Mouse (Mus musculus) forebrain, embryonic 14.5 days (tissue): ENCODE data around the gene Hist1h2bg. TPM values are rescaled to one million over a fixed set of nuclear protein-coding genes. Genes with fewer than 3 reads are reported as not detected.
"Not testable (repeated sequence)": the region's sequence is repeated elsewhere in the genome, so short reads cannot be mapped to it uniquely, and the experiment has no call there.

ENCODE experiments used
- ATAC-seq: fragments of 200-750 bp; cut with Nextera tagmentation; 2 replicates; pipeline ENCODE4 v1.8.0; 2017; ENCODE audit warnings: mild to moderate bottlenecking, moderate library complexity
- DNase-seq: peaks from one replicate; pipeline ENCODE4 v3.0.0-alpha.2; 2015; ENCODE audit warnings: low spot score
- H3K27ac ChIP-seq: fragments of 300-500 bp; sonication (generic); 2 replicates; pipeline ENCODE4 v1.5.1; 2014; ENCODE audit warnings: low read depth, mild to moderate bottlenecking, control low read depth, low read length, moderate library complexity
- H3K27me3 ChIP-seq: fragments of 300-500 bp; sonication (generic); replicated peaks from 2 replicates; pipeline ENCODE4 v1.6.1; 2014; ENCODE audit warnings: low read length, control low read depth, mixed read lengths; ENCODE audit not compliant: control insufficient read depth, insufficient read depth
- H3K36me3 ChIP-seq: fragments of 300-500 bp; sonication (generic); 2 replicates; pipeline ENCODE4 v1.6.1; 2014; ENCODE audit warnings: low read length, control low read depth; ENCODE audit not compliant: control insufficient read depth, insufficient read depth
- H3K4me1 ChIP-seq: fragments of 300-500 bp; sonication (generic); 2 replicates; pipeline ENCODE4 v1.6.1; 2014; ENCODE audit warnings: antibody characterized with exemption, low read length, control low read depth; ENCODE audit not compliant: control insufficient read depth, insufficient read depth
- H3K4me2 ChIP-seq: fragments of 300-500 bp; sonication (generic); 2 replicates; pipeline ENCODE4 v1.6.1; 2014; ENCODE audit warnings: mild to moderate bottlenecking, control low read depth, low read length
- H3K4me3 ChIP-seq: fragments of 300-500 bp; sonication (generic); 2 replicates; pipeline ENCODE4 v1.5.1; 2014; ENCODE audit warnings: low read depth, low read length, control low read depth
- H3K9ac ChIP-seq: fragments of 300-500 bp; sonication (generic); 2 replicates; pipeline ENCODE4 v1.6.1; 2014; ENCODE audit warnings: mild to moderate bottlenecking, low read length, control low read depth, moderate library complexity
- H3K9me3 ChIP-seq: fragments of 300-500 bp; sonication (generic); replicated peaks from 2 replicates; pipeline ENCODE4 v1.6.1; 2016; ENCODE audit warnings: low read length, control low read depth, mixed read lengths; ENCODE audit not compliant: control insufficient read depth
- WGBS: fragments of 180-500 bp; shearing (Covaris S2); extraction: QIAGEN DNeasy Blood & Tissue Kit; methylation state at CpG from one replicate; pipeline ENCODE4 v1.1.7; 2014; 5-methylcytosine and 5-hydroxymethylcytosine counted together
- polyA plus RNA-seq: library from polyadenylated mRNA; unstranded; fragments of >200 nt; fragmentation: Nextera tagmentation; extraction: Ambion mirVana; gene quantifications from 2 replicates; pipeline ENCODE4 v1.2.1, GENCODE M21; 2014

Gene Hist1h2bg
- polyA plus RNA-seq, 1 experiment from 2014 or later = 4.3 TPM

DNA sequence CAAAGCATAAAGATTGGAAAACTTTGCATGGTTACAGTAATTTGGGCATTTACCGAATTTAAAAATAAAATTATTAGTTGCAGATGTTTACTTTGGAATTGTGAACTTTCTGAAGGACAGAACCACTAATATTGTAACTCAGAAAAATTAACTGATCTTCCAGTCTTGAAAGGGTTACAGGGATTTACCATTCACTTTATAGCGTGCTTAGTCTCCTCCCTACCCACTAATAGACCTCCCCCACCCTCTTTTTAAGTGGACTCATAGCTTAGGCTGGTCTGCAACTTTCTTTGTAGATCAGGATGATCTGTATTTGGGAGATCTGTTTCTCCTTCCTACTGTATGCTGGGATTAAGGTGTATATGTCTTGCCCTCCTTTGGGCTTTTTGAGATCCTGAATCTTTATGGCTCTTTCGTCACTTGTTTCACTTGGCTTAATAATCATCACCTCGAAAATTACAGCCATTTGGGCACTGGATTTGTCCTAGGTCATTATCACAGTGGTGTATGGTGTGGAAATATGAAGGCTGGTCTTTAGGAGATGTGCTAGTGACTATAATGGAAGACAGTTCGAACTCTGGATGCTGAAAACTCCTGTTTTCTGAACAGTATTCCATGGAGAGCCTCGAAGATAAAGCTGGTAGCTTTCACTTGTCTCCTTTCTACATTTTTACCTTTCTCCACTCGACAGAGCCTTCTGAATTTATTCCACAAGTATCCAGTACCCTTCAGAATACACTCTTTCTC, 34.9 kb upstream of the Hist1h2bg start:
- no peak overlapping the region for H3K27ac ChIP-seq
- H3K9ac ChIP-seq = peak overlapping the region; percentile 68
- H3K27me3 ChIP-seq = no peaks in the 10 kb centered on the region
- no peak for ATAC-seq
- H3K4me3 ChIP-seq = peak overlapping the region; percentile 43
- 15% methylated on average over 7 of the region's 7 CpGs for WGBS
- H3K36me3 ChIP-seq = no peaks in the 10 kb centered on the region
- peaks cover 23% of the 10 kb centered on the region for H3K4me1 ChIP-seq
- peak overlapping the region; percentile 59 for H3K4me2 ChIP-seq
- no peak for DNase-seq
- no peaks in the 10 kb centered on the region for H3K9me3 ChIP-seq

DNA sequence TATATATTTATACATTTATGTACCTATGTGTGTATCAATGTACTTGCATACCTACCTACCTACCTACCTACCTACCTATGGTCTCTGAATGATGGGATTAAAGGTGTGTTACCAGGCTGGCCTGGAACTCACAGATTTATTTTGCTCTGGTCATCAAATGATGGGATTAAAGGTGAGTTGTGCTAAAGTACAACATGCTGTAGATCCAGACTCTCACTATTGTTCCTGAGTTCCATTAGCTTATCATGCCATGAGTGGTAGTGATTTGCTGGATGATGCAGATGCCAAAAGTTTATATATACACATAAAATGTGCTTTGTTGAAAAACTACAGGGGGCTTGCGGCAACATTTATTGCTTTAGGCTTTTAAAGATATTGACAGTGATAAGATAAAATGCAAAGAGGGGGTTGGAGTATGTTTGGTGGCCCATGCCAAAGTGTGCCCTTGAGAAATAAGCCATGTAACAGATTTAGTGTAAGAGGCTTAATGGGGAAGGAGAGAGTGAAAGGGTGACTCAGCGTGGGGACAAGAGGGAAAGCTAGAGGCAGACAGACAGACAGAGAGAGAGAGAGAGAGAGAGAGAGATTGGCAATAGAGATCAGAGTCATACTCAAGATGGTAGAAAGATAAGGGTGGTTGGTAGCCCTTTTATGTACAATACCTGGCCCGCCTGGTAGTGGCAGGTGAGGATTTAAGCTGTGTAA, 34.0 kb upstream of the Hist1h2bg start:
- ATAC-seq (no peak), DNase-seq (no peak)
- H3K27me3 ChIP-seq = no peaks in the 10 kb centered on the region
- H3K4me3 ChIP-seq = peak overlapping the region; percentile 43; the same call in 1 of the 2 replicates
- H3K36me3 ChIP-seq = no peaks in the 10 kb centered on the region
- peaks cover 21% of the 10 kb centered on the region for H3K4me1 ChIP-seq
- H3K9me3 ChIP-seq = no peaks in the 10 kb centered on the region
- peak overlapping the region; percentile 6; the same call in 1 of the 2 replicates for H3K9ac ChIP-seq
- peak overlapping the region; percentile 59 for H3K4me2 ChIP-seq
- no peak overlapping the region for H3K27ac ChIP-seq
- 80% methylated on average over 3 of the region's 3 CpGs for WGBS

DNA sequence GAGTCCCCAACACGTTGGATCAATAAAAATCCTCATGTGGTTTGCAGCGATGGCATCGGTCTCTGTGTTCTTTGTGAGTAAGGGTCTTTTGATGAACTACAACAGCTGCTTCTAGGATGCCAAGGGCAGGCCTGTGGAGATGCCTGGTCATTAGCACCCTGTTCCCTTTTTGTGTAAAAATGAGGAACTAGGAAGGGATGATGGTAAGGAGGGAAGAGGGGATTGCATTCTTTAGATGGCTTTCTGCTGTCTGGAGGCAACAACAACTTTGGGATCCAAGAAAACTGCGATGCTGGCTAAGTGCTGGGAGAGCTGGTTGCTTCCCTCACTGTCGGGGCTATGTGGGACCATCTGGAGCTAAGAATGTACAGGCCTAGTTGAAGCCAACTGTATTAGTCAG, 32.9 kb upstream of the Hist1h2bg start:
- ATAC-seq (no peak), DNase-seq (no peak)
- H3K4me3 ChIP-seq = no peak overlapping the region
- H3K27me3 ChIP-seq = no peaks in the 10 kb centered on the region
- H3K9me3 ChIP-seq = no peaks in the 10 kb centered on the region
- peaks cover 10% of the 10 kb centered on the region; the same call in 1 of the 2 replicates for H3K4me1 ChIP-seq
- no peak overlapping the region for H3K4me2 ChIP-seq
- H3K36me3 ChIP-seq = no peaks in the 10 kb centered on the region
- 77% methylated on average over 5 of the region's 5 CpGs for WGBS
- no peak overlapping the region for H3K27ac ChIP-seq
- H3K9ac ChIP-seq = no peak overlapping the region

DNA sequence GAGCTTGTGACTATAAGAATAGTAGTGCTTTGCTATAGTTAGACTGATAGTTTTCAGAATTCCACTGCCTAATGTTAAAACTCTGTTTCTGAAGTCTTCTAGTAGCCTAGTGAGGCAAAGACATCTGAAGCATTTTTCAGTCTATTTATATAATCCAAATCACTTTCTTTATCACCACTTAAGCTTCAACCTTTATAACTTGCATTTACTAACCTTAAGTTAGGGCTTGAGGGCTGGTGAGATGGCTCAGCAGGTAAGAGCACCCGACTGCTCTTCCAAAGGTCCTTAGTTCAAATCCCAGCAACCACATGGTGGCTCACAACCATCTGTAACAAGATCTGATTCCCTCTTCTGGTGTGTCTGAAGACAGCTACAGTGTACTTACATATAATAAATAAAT, 31.4 kb upstream of the Hist1h2bg start:
- H3K9me3 ChIP-seq, H3K4me2 ChIP-seq, H3K9ac ChIP-seq, H3K27me3 ChIP-seq, H3K36me3 ChIP-seq, DNase-seq, H3K27ac ChIP-seq, H3K4me3 ChIP-seq, H3K4me1 ChIP-seq, ATAC-seq: not testable (repeated sequence)
- 74% methylated on average over 1 of the region's 1 CpGs for WGBS

DNA sequence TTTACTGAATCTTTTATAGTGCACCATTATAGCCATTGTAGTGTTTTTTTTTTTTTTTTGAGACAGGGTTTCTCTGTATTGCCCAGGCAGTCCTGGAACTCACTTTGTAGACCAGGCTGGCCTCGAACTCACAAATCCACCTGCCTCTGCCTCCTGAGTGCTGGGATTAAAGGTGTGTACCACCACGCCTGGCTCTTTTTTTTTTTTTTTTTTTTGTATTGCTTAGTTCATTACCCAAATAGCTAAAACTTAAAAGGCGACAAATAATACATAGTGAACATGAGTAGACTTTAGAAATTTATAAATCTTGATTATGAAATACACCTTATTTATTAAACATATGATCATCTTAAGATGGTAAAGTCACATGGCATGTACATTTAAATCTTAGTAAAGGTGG, 29.7 kb upstream of the Hist1h2bg start:
- H3K27me3 ChIP-seq = no peaks in the 10 kb centered on the region
- H3K9me3 ChIP-seq = no peaks in the 10 kb centered on the region
- no peak overlapping the region for H3K4me3 ChIP-seq
- H3K9ac ChIP-seq = no peak overlapping the region
- WGBS = 74% methylated on average over 3 of the region's 3 CpGs
- no peaks in the 10 kb centered on the region for H3K36me3 ChIP-seq
- ATAC-seq = no peak
- no peak overlapping the region for H3K4me2 ChIP-seq
- no peak for DNase-seq
- H3K4me1 ChIP-seq = peaks cover 3% of the 10 kb centered on the region; the same call in 1 of the 2 replicates
- no peak overlapping the region for H3K27ac ChIP-seq

DNA sequence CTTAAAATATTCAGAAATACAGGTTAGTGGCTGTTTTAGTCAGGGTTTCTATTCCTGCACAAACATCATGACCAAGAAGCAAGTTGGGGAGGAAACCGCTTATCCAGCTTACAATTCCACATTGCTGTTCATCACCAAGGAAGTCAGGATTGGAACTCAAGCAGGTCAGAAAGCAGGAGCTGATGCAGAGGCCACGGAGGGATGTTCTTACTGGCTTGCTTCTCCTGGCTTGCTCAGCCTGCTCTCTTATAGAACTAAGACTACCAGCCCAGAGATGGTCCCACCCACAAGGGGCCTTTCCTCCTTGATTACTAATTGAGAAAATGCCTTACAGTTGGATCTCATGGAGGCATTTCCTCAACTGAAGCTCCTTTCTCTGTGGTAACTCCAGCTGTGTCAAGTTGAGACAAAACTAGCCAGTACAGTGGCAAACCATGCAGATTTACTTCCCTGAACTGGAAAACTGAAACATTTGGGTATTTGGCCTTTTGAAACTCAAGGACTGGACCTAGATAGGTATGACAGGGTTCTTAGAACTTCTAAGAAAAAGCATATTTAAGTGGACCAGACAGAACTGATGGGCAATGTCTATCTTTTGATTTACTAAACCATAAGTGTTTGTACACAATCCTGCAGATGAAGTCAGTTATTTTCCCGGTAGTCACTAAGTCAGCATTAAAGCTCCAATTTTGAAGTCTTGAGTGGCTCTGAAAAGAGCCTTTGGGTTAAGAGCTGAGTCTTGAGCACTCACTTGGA, 28.8 kb upstream of the Hist1h2bg start:
- Histone ChIP-seq H3K4me2 (peak overlapping the region; percentile 81), H3K4me3 (peak overlapping the region; percentile 37), H3K9ac (peak overlapping the region; percentile 57; the same call in 1 of the 2 replicates), H3K27ac (peak overlapping the region; percentile 75)
- ATAC-seq, H3K36me3 ChIP-seq, DNase-seq, H3K9me3 ChIP-seq, H3K27me3 ChIP-seq, H3K4me1 ChIP-seq: not testable (repeated sequence)
- WGBS = 6% methylated on average over 3 of the region's 3 CpGs

DNA sequence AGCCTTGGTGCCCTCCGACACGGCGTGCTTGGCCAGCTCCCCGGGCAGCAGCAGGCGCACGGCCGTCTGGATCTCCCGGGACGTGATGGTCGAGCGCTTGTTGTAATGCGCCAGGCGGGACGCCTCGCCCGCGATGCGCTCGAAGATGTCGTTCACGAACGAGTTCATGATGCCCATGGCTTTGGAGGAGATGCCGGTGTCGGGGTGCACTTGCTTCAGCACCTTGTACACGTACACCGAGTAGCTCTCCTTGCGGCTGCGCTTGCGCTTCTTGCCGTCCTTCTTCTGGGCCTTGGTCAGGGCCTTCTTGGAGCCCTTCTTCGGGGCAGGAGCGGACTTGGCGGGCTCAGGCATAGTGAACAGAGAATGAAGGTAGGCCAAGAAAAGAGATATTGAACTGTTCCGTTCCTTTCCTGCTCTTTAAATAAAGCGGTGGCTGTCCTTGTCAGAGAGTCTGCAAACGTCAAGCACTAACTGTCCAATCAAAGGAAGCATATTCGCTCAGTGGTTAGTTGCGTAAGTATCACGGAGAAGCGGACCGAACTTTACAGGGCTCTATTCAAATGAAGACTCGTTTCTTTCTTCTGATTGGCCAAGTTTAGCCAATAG, 28.1 kb upstream of the Hist1h2bg start, which contains the start of gene Hist1h2bh:
Gene Hist1h2bh (minus strand): TSS at position 394 of the 609 bp plus-strand sequence.
- WGBS = 0% methylated on average over 33 of the region's 42 CpGs

DNA sequence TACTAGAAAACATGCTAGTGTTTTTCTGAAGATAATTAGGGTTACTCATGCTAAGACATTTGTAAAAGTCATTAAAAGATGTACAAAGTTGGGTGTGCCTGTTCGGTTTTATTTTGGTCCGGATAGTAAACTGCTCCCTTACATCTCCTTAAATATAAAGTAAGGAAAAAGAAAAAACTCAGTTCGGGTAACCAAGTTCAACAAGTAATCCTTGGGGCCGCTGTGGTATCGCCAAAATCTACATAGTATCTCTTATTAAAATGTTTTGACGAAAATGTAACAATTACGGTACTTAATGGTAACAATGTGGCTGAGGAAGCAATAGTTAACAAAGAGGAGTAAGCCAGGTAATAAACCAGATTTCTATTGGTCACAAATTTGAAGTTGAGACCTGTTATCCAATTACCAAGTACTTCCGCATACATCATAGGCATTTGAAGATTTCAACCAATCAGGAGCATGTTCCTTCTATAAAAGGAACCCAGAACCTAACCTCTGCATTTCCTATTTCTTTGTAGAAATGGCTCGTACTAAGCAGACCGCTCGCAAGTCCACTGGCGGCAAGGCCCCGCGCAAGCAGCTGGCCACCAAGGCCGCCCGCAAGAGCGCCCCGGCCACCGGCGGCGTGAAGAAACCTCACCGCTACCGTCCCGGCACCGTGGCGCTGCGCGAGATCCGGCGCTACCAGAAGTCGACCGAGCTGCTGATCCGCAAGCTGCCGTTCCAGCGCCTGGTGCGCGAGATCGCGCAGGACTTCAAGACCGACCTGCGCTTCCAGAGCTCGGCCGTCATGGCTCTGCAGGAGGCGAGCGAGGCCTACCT, 27.0 kb upstream of the Hist1h2bg start, which contains the start of gene Hist1h3f:
Gene Hist1h3f (plus strand): TSS at position 88 of the 822 bp plus-strand sequence.
- Histone ChIP-seq H3K36me3 (no peaks in the 10 kb centered on the region), H3K9ac (peak within 1 kb of the TSS; percentile 62), H3K4me2 (peak within 1 kb of the TSS; percentile 81), H3K27ac (peak within 1 kb of the TSS; percentile 92), H3K9me3 (no peaks in the 10 kb centered on the region), H3K4me3 (peak within 1 kb of the TSS; percentile 41), H3K27me3 (no peaks in the 10 kb centered on the region), H3K4me1 (no peaks in the 10 kb centered on the region)
- peak; percentile 99 for DNase-seq
- WGBS = under 1% methylated on average over 21 of the region's 45 CpGs
- ATAC-seq = peak; percentile 95

More for the DNA sequence above, 28.1 kb upstream of the Hist1h2bg start, which contains the start of gene Hist1h2bh:
- not testable (repeated sequence) for H3K4me1 ChIP-seq, H3K9me3 ChIP-seq, H3K27me3 ChIP-seq, H3K36me3 ChIP-seq
- H3K4me3 ChIP-seq = peak within 1 kb of the TSS; percentile 41
- H3K27ac ChIP-seq = peak within 1 kb of the TSS; percentile 92
- DNase-seq = peak; percentile 97
- ATAC-seq = peak; percentile 91
- peak within 1 kb of the TSS; percentile 57 for H3K9ac ChIP-seq
- peak within 1 kb of the TSS; percentile 81 for H3K4me2 ChIP-seq
